Mouse (Mus musculus): ENCODE measurements around the gene Gfy.
A peak's percentile ranks its signal among the peaks of the same experiment; 100 is the strongest.
"Not testable (repeated sequence)": the region's sequence is repeated elsewhere in the genome, so short reads cannot be mapped to it uniquely, and the experiment has no call there.

Gfy gene

GRCm38 (mm10) chr7:45193871-45194785, 14.8 kb upstream of the Gfy start:
- DNase-seq (ENCODE audit: low read depth, low spot score): no peak

GRCm38 (mm10) chr7:45193406-45193805, 14.0 kb upstream of the Gfy start:
- no peak for DNase-seq (ENCODE audit: low read depth, low spot score)

- DNase-seq (ENCODE audit: low read depth, low spot score): no peak
Observed at GRCm38 (mm10) chr7:45192585-45193310, 13.4 kb upstream of the Gfy start.

GRCm38 (mm10) chr7:45191803-45192363, 12.5 kb upstream of the Gfy start:
- no peak for DNase-seq (ENCODE audit: low read depth, low spot score)

GRCm38 (mm10) chr7:45191161-45191560, 11.8 kb upstream of the Gfy start:
- DNase-seq (ENCODE audit: low read depth, low spot score): no peak

GRCm38 (mm10) chr7:45190186-45190585, 10.8 kb upstream of the Gfy start:
- no peak for DNase-seq (ENCODE audit: low read depth, low spot score)

- no peak for DNase-seq (ENCODE audit: low read depth, low spot score)
Observed at GRCm38 (mm10) chr7:45189600-45189999, 10.2 kb upstream of the Gfy start.

- no peak for DNase-seq (ENCODE audit: low read depth, low spot score)
Observed at GRCm38 (mm10) chr7:45185921-45186320, 6.6 kb upstream of the Gfy start.

GRCm38 (mm10) chr7:45183672-45184071, 4.3 kb upstream of the Gfy start:
- no peak for DNase-seq (ENCODE audit: low read depth, low spot score)

- DNase-seq (ENCODE audit: low read depth, low spot score): no peak
Observed at GRCm38 (mm10) chr7:45182606-45183005, 3.2 kb upstream of the Gfy start.

- peak; percentile 50 for DNase-seq (ENCODE audit: low read depth, low spot score)
Observed at GRCm38 (mm10) chr7:45182199-45182601, 2.8 kb upstream of the Gfy start.

- no peak for DNase-seq (ENCODE audit: low read depth, low spot score)
Observed at GRCm38 (mm10) chr7:45181540-45181939, 2.2 kb upstream of the Gfy start.

GRCm38 (mm10) chr7:45180896-45181477, 1.6 kb upstream of the Gfy start, which contains the start of gene Pth2:
Gene Pth2, plus strand, starts transcription at chr7:45180995.
- no peak for DNase-seq (ENCODE audit: low read depth, low spot score)

GRCm38 (mm10) chr7:45178550-45178949, 819 bp downstream of the Gfy start:
- no peak for DNase-seq (ENCODE audit: low read depth, low spot score)

GRCm38 (mm10) chr7:45176356-45176755, 3.0 kb downstream of the Gfy start:
- no peak for DNase-seq (ENCODE audit: low read depth, low spot score)

GRCm38 (mm10) chr7:45175929-45176328, 3.4 kb downstream of the Gfy start:
- DNase-seq (ENCODE audit: low read depth, low spot score): no peak

GRCm38 (mm10) chr7:45175398-45175797, 4.0 kb downstream of the Gfy start:
- DNase-seq (ENCODE audit: low read depth, low spot score): no peak

- no peak for DNase-seq (ENCODE audit: low read depth, low spot score)
Observed at GRCm38 (mm10) chr7:45174567-45175280, 4.6 kb downstream of the Gfy start.

- DNase-seq (ENCODE audit: low read depth, low spot score): not testable (repeated sequence)
Observed at GRCm38 (mm10) chr7:45173772-45174171, 5.6 kb downstream of the Gfy start.

GRCm38 (mm10) chr7:45172974-45173373, 6.4 kb downstream of the Gfy start:
- no peak for DNase-seq (ENCODE audit: low read depth, low spot score)

GRCm38 (mm10) chr7:45169495-45169894, 9.9 kb downstream of the Gfy start:
- DNase-seq (ENCODE audit: low read depth, low spot score): no peak

All from brain, embryonic 18.5 days (tissue).